Mouse (Mus musculus): Measurements from ENCODE around the gene Olfr720. TPM values are rescaled to one million over a fixed set of nuclear protein-coding genes. Genes with fewer than 3 reads are reported as not detected.

Olfr720 gene
- total RNA-seq (2023): not detected

GRCm38 (mm10) chr14:14186738-14187137 lies at the start of gene Olfr720:
Gene Olfr720 (minus strand): TSS chr14:14186838.

Other genes starting within 250 kb of the Olfr720 start
- gene Atxn7, start 225.4 kb downstream of the Olfr720 start, total RNA-seq (2023): 10 to 100 TPM; 90.2 to 93.4 TPM
- gene Thoc7, start 225.0 kb downstream of the Olfr720 start, total RNA-seq (2023): 10 to 100 TPM; 78.3 to 81.6 TPM
- 100 to 1,000 TPM; 106 to 115 TPM for gene Psmd6, start 65.9 kb downstream of the Olfr720 start, total RNA-seq (2023)
- gene Olfr31, start 136.0 kb upstream of the Olfr720 start, total RNA-seq (2023): not detected
- gene Il3ra, start 159.4 kb upstream of the Olfr720 start, total RNA-seq (2023): 10 to 100 TPM; 10.6 to 15.8 TPM
- not detected for gene Olfr721-ps1, start 214.5 kb upstream of the Olfr720 start, total RNA-seq (2023)